Mouse (Mus musculus): ENCODE data around the gene Tcf20.

Tcf20 gene

GRCm38 (mm10) chr15:82911001-82911964, 76.4 kb downstream of the Tcf20 start:
- Histone ChIP-seq H3K27me3 (ENCODE audit: control insufficient read depth, insufficient read depth, low read length, poor library complexity, severe bottlenecking) (no peaks in the 10 kb centered on the region), H3K36me3 (ENCODE audit: control insufficient read depth, insufficient read depth, low read length, poor library complexity, severe bottlenecking) (no peaks in the 10 kb centered on the region)
- DNase-seq (ENCODE audit: low read depth, low spot score): no peak

- Histone ChIP-seq H3K36me3 (ENCODE audit: control insufficient read depth, insufficient read depth, low read length, poor library complexity, severe bottlenecking) (no peaks in the 10 kb centered on the region), H3K27me3 (ENCODE audit: control insufficient read depth, insufficient read depth, low read length, poor library complexity, severe bottlenecking) (no peaks in the 10 kb centered on the region)
- DNase-seq (ENCODE audit: low read depth, low spot score): no peak
Observed at GRCm38 (mm10) chr15:82910596-82910995, 77.1 kb downstream of the Tcf20 start.

- DNase-seq (ENCODE audit: low read depth, low spot score): no peak
- H3K27me3 ChIP-seq (ENCODE audit: control insufficient read depth, insufficient read depth, low read length, poor library complexity, severe bottlenecking): no peaks in the 10 kb centered on the region
- H3K36me3 ChIP-seq (ENCODE audit: control insufficient read depth, insufficient read depth, low read length, poor library complexity, severe bottlenecking): no peaks in the 10 kb centered on the region
Observed at GRCm38 (mm10) chr15:82909791-82910190, 77.9 kb downstream of the Tcf20 start.

- H3K36me3 ChIP-seq (ENCODE audit: control insufficient read depth, insufficient read depth, low read length, poor library complexity, severe bottlenecking): no peaks in the 10 kb centered on the region
- no peaks in the 10 kb centered on the region for H3K27me3 ChIP-seq (ENCODE audit: control insufficient read depth, insufficient read depth, low read length, poor library complexity, severe bottlenecking)
- no peak for DNase-seq (ENCODE audit: low read depth, low spot score)
Observed at GRCm38 (mm10) chr15:82908521-82908920, 79.2 kb downstream of the Tcf20 start.

- H3K27me3 ChIP-seq (ENCODE audit: control insufficient read depth, insufficient read depth, low read length, poor library complexity, severe bottlenecking): no peaks in the 10 kb centered on the region
- no peak for DNase-seq (ENCODE audit: low read depth, low spot score)
- no peaks in the 10 kb centered on the region for H3K36me3 ChIP-seq (ENCODE audit: control insufficient read depth, insufficient read depth, low read length, poor library complexity, severe bottlenecking)
Observed at GRCm38 (mm10) chr15:82907306-82907705, 80.4 kb downstream of the Tcf20 start.

- no peak for DNase-seq (ENCODE audit: low read depth, low spot score)
Observed at GRCm38 (mm10) chr15:82906574-82907061, 81.1 kb downstream of the Tcf20 start.

GRCm38 (mm10) chr15:82905431-82906395, 82.0 kb downstream of the Tcf20 start:
- Histone ChIP-seq H3K36me3 (ENCODE audit: control insufficient read depth, insufficient read depth, low read length, poor library complexity, severe bottlenecking) (no peaks in the 10 kb centered on the region), H3K27me3 (ENCODE audit: control insufficient read depth, insufficient read depth, low read length, poor library complexity, severe bottlenecking) (no peaks in the 10 kb centered on the region)
- DNase-seq (ENCODE audit: low read depth, low spot score): no peak

More at GRCm38 (mm10) chr15:82906574-82907061, 81.1 kb downstream of the Tcf20 start:
- H3K27me3 ChIP-seq (ENCODE audit: control insufficient read depth, insufficient read depth, low read length, poor library complexity, severe bottlenecking): no peaks in the 10 kb centered on the region
- no peaks in the 10 kb centered on the region for H3K36me3 ChIP-seq (ENCODE audit: control insufficient read depth, insufficient read depth, low read length, poor library complexity, severe bottlenecking)

- no peaks in the 10 kb centered on the region for H3K27me3 ChIP-seq (ENCODE audit: control insufficient read depth, insufficient read depth, low read length, poor library complexity, severe bottlenecking)
- DNase-seq (ENCODE audit: low read depth, low spot score): no peak
Observed at GRCm38 (mm10) chr15:82904526-82904925, 83.1 kb downstream of the Tcf20 start.

GRCm38 (mm10) chr15:82902521-82902920, 85.2 kb downstream of the Tcf20 start:
- H3K36me3 ChIP-seq (ENCODE audit: control insufficient read depth, insufficient read depth, low read length, poor library complexity, severe bottlenecking): no peaks in the 10 kb centered on the region
- no peak for DNase-seq (ENCODE audit: low read depth, low spot score)
- H3K27me3 ChIP-seq (ENCODE audit: control insufficient read depth, insufficient read depth, low read length, poor library complexity, severe bottlenecking): no peaks in the 10 kb centered on the region

More at GRCm38 (mm10) chr15:82904526-82904925, 83.1 kb downstream of the Tcf20 start:
- no peaks in the 10 kb centered on the region for H3K36me3 ChIP-seq (ENCODE audit: control insufficient read depth, insufficient read depth, low read length, poor library complexity, severe bottlenecking)

GRCm38 (mm10) chr15:82901306-82901705, 86.4 kb downstream of the Tcf20 start:
- no peaks in the 10 kb centered on the region for H3K36me3 ChIP-seq (ENCODE audit: control insufficient read depth, insufficient read depth, low read length, poor library complexity, severe bottlenecking)
- DNase-seq (ENCODE audit: low read depth, low spot score): no peak
- H3K27me3 ChIP-seq (ENCODE audit: control insufficient read depth, insufficient read depth, low read length, poor library complexity, severe bottlenecking): no peaks in the 10 kb centered on the region

GRCm38 (mm10) chr15:82900331-82900730, 87.3 kb downstream of the Tcf20 start:
- Histone ChIP-seq H3K36me3 (ENCODE audit: control insufficient read depth, insufficient read depth, low read length, poor library complexity, severe bottlenecking) (no peaks in the 10 kb centered on the region), H3K27me3 (ENCODE audit: control insufficient read depth, insufficient read depth, low read length, poor library complexity, severe bottlenecking) (no peaks in the 10 kb centered on the region)
- no peak for DNase-seq (ENCODE audit: low read depth, low spot score)

GRCm38 (mm10) chr15:82899676-82900301, 87.9 kb downstream of the Tcf20 start:
- H3K27me3 ChIP-seq (ENCODE audit: control insufficient read depth, insufficient read depth, low read length, poor library complexity, severe bottlenecking): no peaks in the 10 kb centered on the region
- peak; percentile 84 for DNase-seq (ENCODE audit: low read depth, low spot score)
- H3K36me3 ChIP-seq (ENCODE audit: control insufficient read depth, insufficient read depth, low read length, poor library complexity, severe bottlenecking): no peaks in the 10 kb centered on the region

- H3K36me3 ChIP-seq (ENCODE audit: control insufficient read depth, insufficient read depth, low read length, poor library complexity, severe bottlenecking): no peaks in the 10 kb centered on the region
- peak; percentile 71 for DNase-seq (ENCODE audit: low read depth, low spot score)
- no peaks in the 10 kb centered on the region for H3K27me3 ChIP-seq (ENCODE audit: control insufficient read depth, insufficient read depth, low read length, poor library complexity, severe bottlenecking)
Observed at GRCm38 (mm10) chr15:82898740-82899675, 88.7 kb downstream of the Tcf20 start.
